Mouse (Mus musculus) ES-E14 (cell line): ENCODE results near the gene Dab2ip. TPM values are rescaled to one million over a fixed set of nuclear protein-coding genes. Genes with fewer than 3 reads are reported as not detected.

Experiments used
- DNase-seq: peaks from one replicate; pipeline ENCODE4 v3.0.0-alpha.2; 2013; ENCODE audit warnings: low read depth, low spot score
- H3K27ac ChIP-seq: 2 replicates; pipeline ENCODE4 v1.5.1; 2012; ENCODE audit warnings: low read depth, mild to moderate bottlenecking, low read length, moderate library complexity, mixed read lengths; ENCODE audit not compliant: poor library complexity, insufficient read depth, severe bottlenecking
- H3K36me3 ChIP-seq: 2 replicates; pipeline ENCODE4 v1.6.1; 2012; ENCODE audit warnings: mild to moderate bottlenecking, low read length, moderate library complexity, mixed read lengths; ENCODE audit not compliant: control insufficient read depth, poor library complexity, insufficient read depth, severe bottlenecking
- H3K4me1 ChIP-seq, 2 experiments: fragments of 150-350 bp in 1 of 2; sonication (generic) in 1 of 2; 2 replicates each; pipeline ENCODE4 v1.6.1; 2012; ENCODE audit warnings: low read length in 2 of 2, mild to moderate bottlenecking in 1 of 2, mixed read lengths in 1 of 2; ENCODE audit not compliant: control insufficient read depth in 2 of 2, insufficient read depth in 2 of 2, poor library complexity in 1 of 2
- H3K4me3 ChIP-seq, 2 experiments: fragments of 150-350 bp in 1 of 2; sonication (generic) in 1 of 2; 2 replicates each; pipeline ENCODE4 v1.5.1; 2012; ENCODE audit warnings: low read length in 2 of 2, low read depth in 1 of 2, mild to moderate bottlenecking in 1 of 2, mixed read lengths in 1 of 2; ENCODE audit not compliant: insufficient read depth in 1 of 2, poor library complexity in 1 of 2, severe bottlenecking in 1 of 2
- H3K9ac ChIP-seq: 2 replicates; pipeline ENCODE4 v1.6.1; 2012; ENCODE audit warnings: low read depth, mild to moderate bottlenecking, low read length, mixed read lengths; ENCODE audit not compliant: poor library complexity, insufficient read depth, severe bottlenecking
- H3K9me3 ChIP-seq: fragments of 150-350 bp; sonication (generic); 2 replicates; pipeline ENCODE4 v1.6.1; 2012; ENCODE audit warnings: low read depth, mild to moderate bottlenecking, low read length; ENCODE audit not compliant: control insufficient read depth, insufficient read depth
- CHD2 ChIP-seq: IDR thresholded peaks from 2 replicates; pipeline ENCODE4 v1.6.1; 2014; ENCODE audit warnings: mild to moderate bottlenecking, low read depth, low read length, inconsistent platforms
- HCFC1 ChIP-seq: IDR thresholded peaks from 2 replicates; pipeline ENCODE4 v1.6.1; 2012; ENCODE audit warnings: low read length, inconsistent platforms, borderline replicate concordance; ENCODE audit not compliant: insufficient read depth
- MAFK ChIP-seq: IDR thresholded peaks from 2 replicates; pipeline ENCODE4 v1.6.1; 2014; ENCODE audit warnings: mild to moderate bottlenecking, low read depth, low read length, inconsistent platforms; ENCODE audit not compliant: insufficient read depth
- ZC3H11A ChIP-seq: IDR thresholded peaks from 2 replicates; pipeline ENCODE4 v1.6.1; 2012; ENCODE audit warnings: low read depth, mild to moderate bottlenecking, inconsistent platforms, low read length, borderline replicate concordance
- ZNF384 ChIP-seq: IDR thresholded peaks from 2 replicates; pipeline ENCODE4 v1.6.1; 2012; ENCODE audit warnings: low read depth, low read length, inconsistent platforms
- in situ Hi-C, 2 experiments: fragments of 600-800 bp; cut with MboI; formaldehyde crosslinking; loops; one replicate each; pipeline ENCODE4 v1.15.1; 2025; ENCODE audit warnings: low sequenced_read_pairs in 2 of 2, inconsistent platforms in 1 of 2; ENCODE audit not compliant: unreplicated experiment in 2 of 2
- total RNA-seq: library from RNA; depleted of rRNA; stranded (reverse); fragments of 300-350 nt; gene quantifications from 2 replicates; pipeline ENCODE4 v1.2.3, GENCODE M21; 2012

Gene Dab2ip
- total RNA-seq, 1 experiment = 46.9 TPM

DNA sequence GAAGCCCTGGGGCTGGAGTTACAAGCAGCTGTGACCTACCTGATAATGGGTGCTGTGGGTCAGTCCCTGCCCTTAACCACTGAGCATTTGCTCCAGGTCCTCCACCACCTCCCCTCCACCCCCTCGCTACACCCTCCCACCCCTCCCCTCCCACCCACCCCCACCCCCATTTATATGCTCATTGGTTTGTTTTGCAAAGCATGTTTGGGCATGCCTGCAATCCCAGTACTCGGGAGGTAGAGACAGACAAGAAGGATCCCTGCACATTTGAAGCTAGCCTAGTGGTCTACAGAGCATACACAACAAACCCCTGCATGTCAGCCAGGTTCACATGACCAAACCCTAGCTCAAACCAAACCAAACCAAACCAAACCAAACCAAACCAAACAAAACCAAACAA, 178.0 kb downstream of the Dab2ip start:
- peaks cover 5 to 14% of the 10 kb centered on the region in 2 experiments; a peak in 3 of 4 replicates for H3K4me1 ChIP-seq
- no peak for DNase-seq
- H3K9ac ChIP-seq = no peak overlapping the region
- H3K4me3 ChIP-seq = no peak overlapping the region
- no peak overlapping the region for H3K27ac ChIP-seq
- no peaks in the 10 kb centered on the region for H3K9me3 ChIP-seq
- TF ChIP-seq CHD2 = no peak
- TF ChIP-seq ZNF384 = no peak
- no peak for TF ChIP-seq HCFC1
- TF ChIP-seq MAFK = no peak
- no peak for TF ChIP-seq ZC3H11A
- peaks cover 1% of the 10 kb centered on the region; the same call in 1 of the 2 replicates for H3K36me3 ChIP-seq
- in situ Hi-C loops = no loop called here

DNA sequence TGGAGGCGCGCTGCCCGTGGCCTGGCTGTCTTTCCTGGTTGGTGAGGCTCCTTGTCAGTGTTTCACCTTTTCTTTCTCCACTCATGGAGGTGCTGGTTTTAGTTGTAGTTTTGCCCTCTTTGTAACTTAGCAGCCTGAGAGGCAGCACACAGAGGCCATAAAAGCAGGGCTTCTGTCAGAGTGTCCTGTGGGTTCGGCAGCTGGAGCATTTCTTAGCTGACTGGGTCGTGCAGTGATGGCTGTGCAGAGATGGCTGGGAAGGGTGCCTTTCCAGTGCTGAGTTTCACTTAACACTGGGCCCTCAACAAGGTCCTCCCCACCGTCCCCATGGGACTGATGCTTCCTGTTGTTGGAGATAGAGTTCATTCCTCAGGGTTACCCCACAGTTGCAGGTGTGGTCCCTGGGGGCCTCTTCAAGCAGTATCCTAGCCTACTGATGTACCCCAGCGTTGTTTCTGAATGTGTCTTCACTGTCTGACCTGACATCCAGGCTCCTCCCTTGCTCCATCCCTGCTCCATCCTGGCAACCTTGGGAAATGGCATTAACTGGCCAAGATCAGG, 179.5 kb downstream of the Dab2ip start:
- no peak for DNase-seq
- no peak overlapping the region for H3K27ac ChIP-seq
- in situ Hi-C loops = no loop called here

DNA sequence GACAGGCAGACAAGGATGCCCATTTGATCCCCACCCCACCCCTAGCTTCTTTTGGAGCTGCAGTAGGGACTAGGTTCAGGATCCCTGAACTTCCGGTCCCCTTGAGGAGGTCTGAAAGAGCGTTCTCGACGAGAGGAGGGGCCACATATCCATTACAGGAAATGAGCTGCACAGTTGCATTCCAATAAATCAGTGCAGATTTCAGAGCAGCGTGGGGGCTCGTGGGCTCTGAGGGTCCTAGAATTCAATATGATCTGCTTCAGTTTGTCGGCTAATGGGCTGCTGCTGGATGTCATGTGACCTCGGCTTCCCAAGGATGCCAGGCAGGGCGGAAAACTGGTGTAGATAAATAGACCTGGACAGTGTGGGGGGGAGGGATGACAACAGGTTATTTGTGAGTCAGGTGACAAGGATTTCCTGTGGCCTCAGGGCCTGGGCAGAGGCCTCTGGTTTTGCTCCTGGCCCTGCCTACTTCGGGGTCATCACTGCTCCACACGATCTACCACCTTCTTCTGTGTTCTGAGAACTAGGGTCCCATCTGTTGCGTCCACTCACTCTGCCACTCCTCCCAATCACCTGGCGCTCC, 181.7 kb downstream of the Dab2ip start:
- H3K4me3 ChIP-seq = no peak overlapping the region
- no peaks in the 10 kb centered on the region for H3K36me3 ChIP-seq
- no peaks in the 10 kb centered on the region for H3K9me3 ChIP-seq
- no peak overlapping the region for H3K27ac ChIP-seq
- H3K9ac ChIP-seq = no peak overlapping the region
- no peak for TF ChIP-seq ZC3H11A
- no peak for TF ChIP-seq HCFC1
- TF ChIP-seq ZNF384 = no peak
- no peak for TF ChIP-seq MAFK
- no peak for TF ChIP-seq CHD2
- no peak for DNase-seq
- in situ Hi-C loops = no loop called here
- H3K4me1 ChIP-seq = peaks cover 5 to 14% of the 10 kb centered on the region in 2 experiments; a peak in 3 of 4 replicates

More for the DNA sequence above, 179.5 kb downstream of the Dab2ip start:
- TF ChIP-seq MAFK = no peak
- TF ChIP-seq CHD2 = no peak
- TF ChIP-seq ZNF384 = no peak
- Histone ChIP-seq H3K9me3 (no peaks in the 10 kb centered on the region), H3K4me3 (no peak overlapping the region), H3K9ac (no peak overlapping the region), H3K4me1 (peaks cover 5 to 14% of the 10 kb centered on the region in 2 experiments; a peak in 3 of 4 replicates), H3K36me3 (no peaks in the 10 kb centered on the region)

DNA sequence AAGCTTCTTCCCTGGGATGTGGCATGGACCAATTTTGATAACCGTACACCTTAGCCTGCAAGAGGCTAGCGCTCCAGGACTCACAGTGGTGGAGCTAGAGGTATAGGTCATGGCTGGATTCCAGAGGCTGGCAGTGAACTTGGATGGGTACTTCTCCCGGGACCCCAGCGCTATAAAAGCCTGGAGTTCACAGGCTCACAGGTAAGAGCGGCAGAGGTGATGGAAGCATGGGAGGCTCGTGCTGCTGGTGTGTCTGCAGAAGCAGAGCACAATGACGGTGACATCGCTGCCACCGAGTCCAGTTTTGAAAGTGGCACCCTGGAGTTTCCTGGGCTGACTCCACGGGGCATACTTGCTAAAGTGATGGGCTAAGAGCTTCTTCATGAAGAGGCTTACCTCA, 187.8 kb downstream of the Dab2ip start:
- TF ChIP-seq MAFK = no peak
- no peak for TF ChIP-seq ZNF384
- TF ChIP-seq HCFC1 = no peak
- no peak for TF ChIP-seq ZC3H11A
- no peak for TF ChIP-seq CHD2

DNA sequence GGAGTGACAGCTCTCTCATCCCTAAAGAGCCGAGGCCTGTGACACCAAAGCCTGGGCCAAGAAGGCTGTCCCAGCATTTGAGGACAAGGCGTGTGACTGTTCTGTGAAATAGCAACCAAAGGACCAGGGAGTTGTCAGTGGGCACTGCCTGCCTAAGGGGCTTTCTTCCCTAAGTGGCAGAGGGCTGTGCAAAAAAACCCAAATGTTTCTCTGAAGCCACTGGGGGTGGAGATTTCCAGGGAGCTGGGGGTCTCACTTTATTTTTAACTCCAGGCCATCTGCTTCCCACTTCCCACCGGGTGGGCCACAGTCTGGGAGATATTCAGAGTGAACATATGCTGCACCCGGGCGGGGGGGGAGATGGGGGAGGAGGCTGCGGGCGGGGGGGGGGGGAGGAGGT, 188.6 kb downstream of the Dab2ip start:
- DNase-seq = no peak
- H3K4me3 ChIP-seq = no peak overlapping the region
- H3K4me1 ChIP-seq = no peaks in the 10 kb centered on the region
- H3K9ac ChIP-seq = no peak overlapping the region
- in situ Hi-C loops = no loop called here
- no peak for TF ChIP-seq ZNF384
- no peak for TF ChIP-seq ZC3H11A
- TF ChIP-seq MAFK = no peak
- no peak for TF ChIP-seq HCFC1
- TF ChIP-seq CHD2 = no peak
- no peaks in the 10 kb centered on the region for H3K9me3 ChIP-seq
- H3K27ac ChIP-seq = no peak overlapping the region; the same call in 1 of the 2 replicates
- H3K36me3 ChIP-seq = no peaks in the 10 kb centered on the region

More for the DNA sequence above, 187.8 kb downstream of the Dab2ip start:
- in situ Hi-C loops = no loop called here
- H3K9me3 ChIP-seq = no peaks in the 10 kb centered on the region
- H3K9ac ChIP-seq = no peak overlapping the region
- no peak overlapping the region for H3K27ac ChIP-seq
- H3K4me3 ChIP-seq = no peak overlapping the region
- no peak for DNase-seq
- no peaks in the 10 kb centered on the region for H3K36me3 ChIP-seq
- no peaks in the 10 kb centered on the region for H3K4me1 ChIP-seq
